Mouse (Mus musculus) cerebellum, adult (tissue): ENCODE measurements around the gene Slc22a16.
A peak's percentile ranks its signal among the peaks of the same experiment; 100 is the strongest.

ENCODE experiments used
- ATAC-seq: cut with Nextera tagmentation; 2 replicates; pipeline ENCODE4 v1.9.2; 2017; ENCODE audit warnings: mild to moderate bottlenecking, moderate library complexity, mixed read lengths; ENCODE audit not compliant: insufficient number of reproducible peaks, low FRiP score, low TSS enrichment

The Slc22a16 gene

DNA sequence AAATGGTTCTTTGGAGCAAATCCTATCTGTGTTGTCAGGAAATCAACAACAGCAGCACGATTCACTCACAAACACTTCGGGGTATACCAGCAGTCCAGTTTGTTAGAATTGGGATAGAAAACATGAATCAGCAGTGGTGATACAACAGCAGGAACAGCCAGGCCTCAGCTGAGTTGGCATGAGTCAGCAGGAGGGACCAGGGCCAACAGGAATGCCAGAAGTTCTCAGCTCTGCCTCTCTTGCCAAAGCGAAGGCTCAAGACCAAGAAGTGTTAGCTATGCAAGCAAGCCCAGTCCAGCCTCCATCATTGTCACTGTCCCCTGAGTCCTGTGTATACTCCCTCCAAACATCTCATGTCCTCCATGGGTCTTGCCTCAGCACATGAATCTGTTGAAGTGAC lies 27.0 kb downstream of the Slc22a16 start:
- no peak for ATAC-seq

DNA sequence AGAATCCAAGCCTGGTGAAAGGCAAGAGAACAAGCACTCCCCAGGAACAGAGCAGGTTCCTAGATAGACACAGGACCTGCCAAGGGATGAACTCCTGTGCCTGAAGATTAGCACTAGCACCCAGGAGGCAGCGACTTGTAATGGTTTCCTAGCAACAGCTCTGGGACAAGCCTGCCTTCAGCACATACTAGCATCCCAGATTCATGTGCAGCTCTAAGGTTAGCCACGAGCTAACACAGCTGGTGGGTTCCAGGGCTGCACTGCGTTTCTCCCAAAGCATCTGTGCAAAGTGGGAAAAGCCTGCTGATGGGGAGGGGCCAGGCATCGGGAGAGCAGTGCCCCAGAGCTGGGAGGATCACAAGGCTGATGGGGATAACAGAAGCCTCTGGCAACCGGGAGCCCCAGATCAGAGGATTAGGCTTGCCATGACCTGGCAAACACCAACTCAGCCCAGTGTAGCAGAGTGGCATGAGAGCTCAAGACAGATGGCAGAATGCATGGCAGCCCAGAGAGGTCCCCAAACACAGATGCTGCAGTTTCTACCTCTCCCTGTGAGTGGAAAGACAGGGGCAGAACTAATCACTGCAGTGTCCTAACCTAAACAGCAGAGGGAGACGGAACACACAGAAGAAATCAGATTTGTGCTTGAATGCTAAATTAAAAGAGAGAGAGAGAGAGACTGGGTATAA lies 34.7 kb downstream of the Slc22a16 start:
- no peak for ATAC-seq

DNA sequence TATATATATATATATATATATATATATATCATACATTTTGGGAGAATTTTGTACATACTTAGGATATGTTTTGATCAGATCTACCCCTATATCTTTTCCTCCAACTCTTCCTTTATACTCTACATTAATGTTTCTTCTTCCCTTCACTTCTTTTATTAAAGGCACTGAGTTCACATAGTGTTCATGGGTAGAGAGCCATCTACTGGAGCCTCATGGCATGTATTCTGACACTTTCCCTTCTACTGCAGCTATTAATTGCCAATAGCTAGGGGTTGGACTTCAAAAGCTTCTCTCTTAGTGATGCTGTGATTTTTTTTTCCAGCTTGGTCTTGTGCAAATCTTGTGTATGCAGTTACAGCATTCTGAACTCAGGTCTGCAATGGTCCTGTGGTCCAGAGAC lies 47.8 kb downstream of the Slc22a16 start:
- ATAC-seq, result no peak

DNA sequence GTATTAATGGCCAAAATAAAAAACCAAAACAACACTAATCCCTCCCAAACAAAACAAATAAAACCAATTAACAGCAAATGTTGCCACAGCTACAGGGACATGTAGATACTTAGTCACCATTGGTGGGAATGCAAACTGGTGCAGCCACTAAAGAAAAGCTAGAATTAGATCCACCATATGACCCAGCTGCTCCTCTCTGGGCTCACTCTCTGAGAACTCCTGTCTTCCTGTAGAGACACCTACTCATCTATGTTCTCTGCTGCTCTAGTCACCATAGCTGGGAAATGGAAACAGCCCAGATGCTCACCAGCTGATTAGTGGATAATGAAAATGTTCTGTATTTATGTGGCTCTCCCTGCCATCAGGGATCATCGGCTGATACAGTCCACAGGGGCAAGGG lies 49.6 kb downstream of the Slc22a16 start:
- no peak for ATAC-seq

DNA sequence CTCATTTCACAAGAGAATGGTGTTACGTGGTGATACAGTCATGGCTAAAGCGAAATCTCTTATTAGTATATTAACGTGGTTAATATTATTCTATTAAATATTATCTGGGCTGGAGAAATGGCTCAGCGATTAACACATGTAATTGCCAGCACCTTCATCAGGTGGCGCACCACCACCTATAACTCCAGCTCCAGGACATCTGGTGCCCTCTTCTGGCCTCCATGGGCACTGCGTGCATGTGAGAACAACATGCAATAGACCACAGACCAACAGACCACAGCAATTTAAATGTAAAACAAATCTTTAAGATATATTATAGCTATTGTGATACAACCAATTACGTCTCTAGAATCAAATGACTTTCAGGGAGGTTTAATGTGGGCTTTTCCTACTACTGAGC lies 59.0 kb downstream of the Slc22a16 start:
- ATAC-seq, result no peak

DNA sequence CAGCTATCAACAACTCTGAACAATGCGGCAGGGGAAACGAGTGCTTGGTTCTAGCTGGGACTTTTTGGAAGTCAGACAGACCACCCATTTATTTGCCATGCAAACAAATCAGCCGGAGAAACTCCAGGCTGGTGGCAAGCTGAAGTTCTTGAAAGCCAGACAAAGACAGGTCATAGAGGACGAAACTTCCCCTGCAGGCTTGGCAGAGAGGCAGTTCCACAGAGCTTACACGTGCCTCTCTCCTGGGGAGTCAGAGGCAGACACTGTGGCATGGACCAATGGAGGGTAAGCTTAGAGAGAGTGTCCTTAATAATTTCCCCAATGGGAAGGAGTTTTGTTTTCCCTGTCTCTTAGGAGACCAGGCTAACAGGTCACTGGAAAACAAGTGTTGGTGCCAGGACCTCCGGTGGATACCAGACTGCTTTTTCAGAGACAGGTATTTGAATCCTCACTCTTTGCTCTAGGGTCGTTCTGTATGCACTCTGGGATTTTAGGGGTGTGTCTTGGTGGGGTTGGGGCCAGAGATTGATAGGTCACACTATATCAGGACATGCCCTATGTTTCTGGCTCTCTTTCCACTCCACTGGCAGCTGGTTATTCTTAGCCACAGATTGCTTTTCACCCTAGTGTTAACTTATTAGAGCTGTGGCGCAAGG lies 59.6 kb downstream of the Slc22a16 start, which contains the start of gene Ddo:
TSS of gene Ddo (plus strand) at position 356 of the 656 bp plus-strand sequence.
- peak; percentile 86 for ATAC-seq

DNA sequence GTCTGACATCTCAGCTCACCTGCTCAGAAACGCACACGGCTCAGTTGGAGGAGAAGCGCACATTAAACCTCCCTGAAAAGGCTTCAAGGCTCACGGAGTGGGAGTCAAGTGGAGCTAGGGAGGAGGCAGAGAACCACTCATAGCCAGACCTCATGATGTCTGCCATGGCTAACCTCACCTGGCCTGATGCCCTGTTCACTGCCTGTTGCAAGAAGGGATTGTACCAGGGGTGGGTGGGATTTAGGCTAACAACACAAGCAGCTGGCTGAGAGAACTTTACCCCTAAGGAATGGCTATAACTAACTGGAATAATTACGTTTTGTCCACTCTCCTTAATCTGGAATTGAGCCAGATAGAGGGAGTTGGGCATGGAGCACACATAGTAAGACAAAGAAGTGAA lies 60.3 kb downstream of the Slc22a16 start:
- ATAC-seq, result peak; percentile 36

DNA sequence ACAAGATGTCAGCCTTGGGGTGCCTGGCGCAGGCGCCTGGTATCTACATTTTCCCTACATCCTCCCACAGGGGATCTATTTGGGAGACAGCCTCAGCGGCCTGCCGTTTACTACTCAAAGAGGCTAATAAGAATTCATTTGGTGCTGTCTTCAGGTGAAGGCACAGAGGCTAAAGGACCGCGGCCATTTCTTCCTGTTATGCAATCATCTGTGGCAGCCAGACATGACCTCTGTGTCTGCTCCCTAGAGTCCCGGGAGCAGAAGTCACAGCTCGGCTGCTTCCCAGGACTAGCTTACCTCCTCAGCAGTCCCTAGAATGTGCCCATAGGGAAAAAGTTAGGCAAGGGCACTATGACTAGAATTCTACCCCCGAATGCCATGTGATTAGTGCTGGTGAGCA lies 60.8 kb downstream of the Slc22a16 start:
- no peak for ATAC-seq

DNA sequence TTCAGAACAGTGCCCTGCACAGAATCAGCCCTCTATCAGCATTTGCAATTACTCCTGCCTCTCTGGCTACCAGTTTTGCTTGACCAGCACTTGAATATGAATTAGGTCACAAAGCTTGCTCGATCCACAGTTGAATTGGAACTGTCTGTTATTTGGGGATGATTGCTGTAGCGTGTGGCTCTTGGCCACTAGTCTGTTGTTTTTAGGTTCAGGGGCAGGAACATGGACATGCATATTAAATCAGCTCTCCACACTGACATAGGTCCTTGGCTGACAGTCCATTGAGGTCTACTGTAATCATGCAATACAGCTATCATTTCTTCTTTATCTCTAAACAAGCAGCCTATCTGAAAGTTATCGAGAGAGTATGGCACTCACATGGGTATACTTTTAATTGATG lies 62.0 kb downstream of the Slc22a16 start:
- ATAC-seq, result no peak

DNA sequence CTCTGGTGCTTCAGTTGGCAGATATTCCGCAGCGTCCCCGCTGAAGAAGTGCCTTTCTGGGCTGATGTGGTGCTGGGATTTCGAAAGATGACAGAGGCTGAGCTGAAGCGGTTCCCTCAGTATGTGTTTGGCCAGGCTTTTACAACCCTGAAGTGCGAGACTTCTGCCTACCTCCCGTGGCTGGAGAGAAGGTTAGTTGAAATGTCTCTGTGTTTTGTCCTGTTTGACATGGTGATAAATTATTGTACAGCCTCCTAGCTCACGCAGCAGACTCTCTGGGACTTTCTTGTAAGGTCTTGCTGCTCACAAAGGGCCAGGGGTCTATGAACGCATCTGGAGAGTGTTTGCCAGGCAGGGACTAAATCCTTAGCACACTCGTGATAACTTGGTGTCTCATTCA lies 67.2 kb downstream of the Slc22a16 start:
- ATAC-seq, result no peak

DNA sequence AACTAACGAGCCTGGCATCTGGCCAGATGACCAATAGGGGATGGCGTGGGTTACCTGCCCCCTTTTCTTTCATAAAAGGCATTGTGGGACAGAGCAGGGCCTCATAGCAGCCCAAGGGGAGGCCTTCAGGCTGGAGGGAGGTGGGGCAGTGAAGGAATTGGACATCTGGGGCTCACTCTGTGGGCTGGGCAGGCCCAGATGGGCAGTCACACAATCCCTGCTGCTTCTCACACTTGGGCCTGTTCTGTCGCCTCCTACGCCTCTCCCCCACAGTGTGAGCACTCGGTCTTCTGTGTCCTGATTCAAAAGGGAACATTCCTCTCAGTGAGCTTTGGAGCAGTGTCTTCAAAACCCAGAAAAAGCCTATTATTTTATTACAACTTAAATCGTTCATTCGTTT lies 68.1 kb downstream of the Slc22a16 start:
- ATAC-seq, result peak; percentile 80

DNA sequence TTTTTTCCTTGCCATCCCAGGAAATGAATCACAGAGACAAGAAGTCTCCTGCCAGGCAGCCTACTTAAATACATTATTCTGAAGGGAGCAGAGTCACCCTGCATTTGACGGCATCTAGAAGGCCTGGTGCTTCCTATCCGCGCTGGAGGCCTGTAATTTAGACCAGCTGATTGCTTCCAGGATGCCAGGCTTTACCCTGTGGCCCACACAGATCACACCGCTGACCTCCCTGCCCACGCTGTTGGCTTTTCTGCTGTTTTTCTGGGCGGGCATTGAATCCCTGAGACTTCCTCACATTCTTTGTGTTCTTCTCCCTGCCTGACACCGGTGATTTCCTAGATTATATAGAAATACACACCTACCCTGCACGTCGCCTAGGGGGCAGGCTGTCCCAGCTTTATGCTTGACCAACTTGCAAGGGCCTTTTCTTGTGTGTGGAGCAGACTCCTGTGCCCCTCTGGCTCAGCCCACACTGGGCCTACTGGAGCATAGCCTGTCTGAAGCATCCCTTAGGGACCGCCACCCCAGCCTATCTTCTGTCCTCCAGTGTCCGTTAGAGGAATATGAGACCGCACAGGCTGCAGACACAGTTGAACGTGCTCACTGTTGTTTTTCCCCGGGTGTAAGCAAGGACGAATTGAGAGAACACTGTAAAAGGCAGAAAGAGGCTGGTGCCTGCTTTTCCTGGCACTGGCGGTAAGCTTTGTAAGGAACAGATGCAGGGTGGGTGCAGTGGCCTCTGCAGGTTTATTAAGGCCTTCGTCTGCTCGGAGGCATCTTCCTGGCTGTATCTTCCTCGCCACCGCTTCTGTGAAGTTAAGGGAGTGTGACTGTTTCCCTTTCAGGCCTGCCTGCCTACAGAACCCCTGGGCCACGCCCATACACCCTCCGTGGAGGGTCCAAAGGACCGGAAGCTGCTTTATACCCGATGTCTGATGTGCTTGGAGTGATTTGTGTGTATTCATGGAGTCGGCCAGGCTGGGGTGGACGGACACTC lies 69.0 kb downstream of the Slc22a16 start:
- ATAC-seq, result peak; percentile 29; the same call in 1 of the 2 replicates

DNA sequence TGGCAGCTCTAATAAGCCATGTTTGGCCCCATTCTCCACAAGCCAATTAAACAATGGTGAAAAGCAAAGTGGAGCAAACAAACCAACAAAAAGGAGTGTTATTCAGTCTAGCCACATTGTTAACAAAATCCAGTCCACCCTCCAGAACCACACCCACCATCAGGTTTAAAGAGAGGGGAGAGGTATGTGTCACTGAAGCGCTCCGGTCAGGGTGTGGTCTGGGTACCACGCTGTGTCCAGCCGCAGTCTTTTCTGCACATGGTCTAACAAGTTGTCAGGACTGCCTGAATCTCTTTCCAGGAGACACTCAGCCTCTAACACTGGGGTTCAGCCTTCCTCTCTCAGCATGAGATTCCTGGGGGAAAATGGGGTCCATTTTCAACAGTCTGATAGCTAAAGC lies 70.3 kb downstream of the Slc22a16 start:
- ATAC-seq, result no peak

DNA sequence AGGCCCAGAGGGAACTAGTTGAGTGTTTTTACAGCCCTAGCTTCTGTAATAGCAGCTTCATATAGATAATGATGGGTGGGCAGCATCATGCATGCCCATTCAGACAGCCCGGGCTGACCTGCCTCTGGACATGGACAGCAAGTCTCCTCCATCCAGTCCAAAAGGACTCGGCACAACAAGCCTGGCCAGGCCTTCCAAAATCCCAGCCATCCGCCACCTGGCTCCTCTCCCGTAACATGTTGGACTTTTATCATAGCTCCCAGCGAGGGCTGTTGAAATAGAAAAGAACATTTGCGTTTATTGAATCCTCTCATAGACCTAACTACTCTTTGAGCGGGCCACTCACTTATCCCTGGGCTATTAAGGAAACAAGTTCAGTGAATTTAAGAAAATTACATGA lies 71.8 kb downstream of the Slc22a16 start:
- ATAC-seq, result peak; percentile 47; the same call in 1 of the 2 replicates

DNA sequence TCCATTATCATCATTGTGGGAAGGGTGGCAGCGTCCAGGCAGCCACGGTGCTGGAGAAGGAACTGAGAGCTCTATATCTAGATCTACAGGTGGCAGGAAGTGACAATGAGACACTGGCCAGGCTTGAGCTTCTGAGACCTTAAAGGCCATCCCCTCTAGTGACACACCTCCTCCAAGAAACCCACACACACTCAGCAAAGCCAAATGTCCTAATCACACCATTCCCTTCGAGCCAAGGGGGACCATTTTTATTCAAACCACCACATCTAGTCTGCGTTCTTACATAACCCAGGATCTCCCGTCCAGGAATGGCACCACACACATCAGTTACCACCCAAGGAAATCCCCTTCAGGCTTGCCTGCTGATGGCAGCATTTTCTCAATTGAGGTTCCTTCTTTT lies 73.0 kb downstream of the Slc22a16 start:
- ATAC-seq, result no peak

DNA sequence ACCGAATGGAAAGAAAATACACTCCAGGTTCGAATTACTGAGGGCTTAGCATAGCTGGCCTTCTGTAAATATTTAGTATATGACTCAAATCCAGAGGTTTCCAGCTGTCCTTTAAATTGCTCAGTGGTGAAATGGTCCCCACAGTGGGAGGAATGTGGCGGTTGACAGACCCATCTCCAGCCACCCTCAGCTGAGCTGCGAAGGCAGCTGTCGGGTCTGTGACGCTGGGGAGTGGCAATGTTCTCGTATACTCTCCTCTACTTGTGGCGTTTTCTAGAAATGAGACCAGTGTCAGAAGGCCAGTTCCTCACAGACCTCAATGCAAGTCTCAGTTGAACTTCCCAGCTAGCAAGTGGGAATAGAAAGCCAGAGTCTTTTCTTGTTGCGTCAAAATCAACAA lies 74.3 kb downstream of the Slc22a16 start:
- no peak for ATAC-seq

DNA sequence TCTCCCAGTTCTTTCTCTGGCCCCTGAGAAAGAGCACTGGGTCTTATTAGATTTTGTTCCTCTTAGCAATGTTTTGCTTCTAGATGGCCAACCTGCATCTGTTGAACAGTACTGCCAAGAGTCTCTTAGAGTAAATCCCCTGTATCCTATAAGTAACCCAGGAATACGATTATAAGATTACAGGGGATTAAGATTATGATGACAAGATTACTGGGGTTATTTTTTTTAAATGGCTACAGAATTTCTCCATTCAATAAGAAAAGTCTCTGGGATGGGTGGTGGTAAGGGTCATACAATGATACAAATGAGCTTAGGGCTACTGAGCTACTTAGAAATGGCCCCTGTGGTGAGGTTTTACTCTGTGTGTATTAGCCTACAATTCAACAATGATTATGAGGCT lies 75.2 kb downstream of the Slc22a16 start:
- no peak for ATAC-seq

DNA sequence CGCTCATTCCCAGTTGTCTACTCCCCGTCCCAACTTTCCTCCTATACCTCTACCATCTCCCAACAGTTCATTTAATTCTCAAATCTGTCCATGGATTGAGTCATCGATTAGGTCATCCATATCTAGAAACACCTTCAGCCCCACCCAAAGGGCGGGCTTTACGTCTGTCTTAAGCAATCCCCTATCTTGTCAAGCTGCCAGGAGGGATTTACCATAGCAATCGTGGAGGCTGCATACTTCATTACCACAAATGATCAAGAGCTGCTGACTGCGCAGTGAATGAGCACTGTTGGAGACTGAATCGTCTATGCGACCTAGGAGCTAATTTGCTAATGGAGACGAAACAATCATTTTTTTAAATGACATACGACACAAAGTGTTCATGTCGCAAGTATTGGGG lies 78.6 kb downstream of the Slc22a16 start:
- ATAC-seq, result no peak

DNA sequence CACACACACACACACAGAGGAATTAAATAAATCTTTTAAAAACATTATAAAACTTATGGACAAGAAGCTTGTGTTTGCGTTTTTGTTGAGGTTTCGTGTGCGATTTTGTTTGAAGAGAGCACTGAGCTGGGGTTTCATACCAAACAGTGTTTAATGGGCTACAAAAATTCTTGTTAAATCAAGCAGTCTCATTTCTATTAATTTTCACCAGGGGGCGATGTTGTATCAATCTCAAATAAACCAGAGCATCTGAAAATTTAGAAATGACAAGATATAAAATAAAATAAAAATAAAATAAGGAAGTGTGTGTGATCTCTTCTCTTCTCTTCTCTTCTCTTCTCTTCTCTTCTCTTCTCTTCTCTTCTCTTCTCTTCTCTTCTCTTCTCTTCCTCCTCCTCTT lies 79.5 kb downstream of the Slc22a16 start:
- ATAC-seq, result no peak

DNA sequence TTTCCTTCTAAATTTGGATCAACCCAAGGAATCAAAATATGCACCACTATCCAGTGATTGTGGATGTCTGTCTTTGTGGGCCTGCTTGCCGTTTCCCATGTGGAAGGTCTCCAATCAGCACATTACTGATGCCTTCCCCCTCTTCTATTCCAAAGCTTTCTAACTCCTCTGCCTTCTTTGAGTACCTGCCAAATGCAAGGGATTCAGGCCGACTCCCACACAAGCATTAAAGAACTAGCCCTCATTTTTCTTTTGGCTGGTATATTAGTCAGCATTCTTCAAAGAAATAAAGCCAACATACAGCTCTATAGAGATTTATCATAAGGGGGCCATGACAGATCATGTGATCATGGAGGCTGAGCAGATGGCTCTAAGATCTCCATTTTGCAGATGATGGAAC lies 81.5 kb downstream of the Slc22a16 start:
- no peak for ATAC-seq
